ENCODE assay signal across 8 mouse cellular contexts in the genomic region with DNA sequence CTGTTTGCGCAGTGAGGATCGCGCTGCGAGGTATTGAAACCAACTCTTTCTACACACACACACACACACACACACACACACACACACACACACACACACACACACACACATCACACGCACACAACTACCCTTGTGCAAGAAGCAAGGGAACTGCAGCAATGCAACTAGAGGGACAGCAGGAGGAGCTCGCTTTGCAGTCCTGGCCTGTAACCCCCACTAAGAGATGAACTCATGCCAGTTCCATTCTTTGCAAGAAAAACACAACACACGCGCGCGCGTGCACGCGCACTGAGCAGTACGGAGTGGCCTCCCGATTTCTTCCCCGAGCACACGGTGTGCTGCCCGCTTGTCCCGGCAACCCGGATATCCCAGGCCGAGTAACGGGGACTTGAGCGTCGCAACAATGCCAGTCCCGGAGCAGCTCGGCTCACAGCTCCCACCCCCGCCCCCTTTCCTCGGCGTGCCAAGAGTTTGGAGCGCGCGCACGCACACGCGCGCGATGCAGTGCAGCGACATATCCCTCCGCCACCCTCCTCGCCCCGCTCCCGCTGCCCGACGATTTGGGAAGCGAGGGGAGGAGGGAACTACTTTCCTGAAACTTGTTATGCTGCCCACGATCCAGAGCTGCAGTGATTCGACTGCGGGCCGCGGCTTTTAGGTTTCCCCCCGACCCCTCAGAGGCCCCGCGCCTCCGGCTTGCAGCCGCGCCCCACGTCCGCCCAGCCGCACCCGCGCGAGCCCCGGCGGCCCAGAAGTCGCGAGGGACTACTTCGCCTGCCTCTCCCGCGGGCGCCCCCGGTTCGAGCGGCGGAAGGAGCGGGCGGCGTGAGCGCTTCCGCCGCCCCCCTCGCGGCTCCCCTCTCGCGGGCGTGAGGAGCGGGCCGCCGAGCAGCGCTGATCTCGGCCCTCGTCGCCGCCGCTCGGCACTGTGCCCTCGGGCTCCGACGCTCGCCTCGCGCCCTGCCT. TPM values are rescaled to one million over a fixed set of nuclear protein-coding genes. Genes with fewer than 3 reads are reported as not detected.
A peak's percentile ranks its signal among the peaks of the same experiment; 100 is the strongest.
DNase-seq lines count a peak whose midpoint lies in the region; ATAC-seq and TF ChIP-seq lines count a peak whose summit lies in the region.

No protein-coding gene starts in this region.

- H3K4me2 ChIP-seq in kidney, embryonic 14.5 days (replicated peaks; ENCODE audit: low read depth, low read length), result peak overlapping the region; percentile 76
- peak overlapping the region; percentile 67 for H3K4me2 ChIP-seq in limb, embryonic 15.5 days

- peak overlapping the region; percentile 71 for H3K4me3 ChIP-seq in bone marrow macrophage, adult 2 months (ENCODE audit: insufficient read depth, low read length)
- H3K4me3 ChIP-seq in embryonic fibroblast, embryonic 13.5 days (ENCODE audit: insufficient read depth, low read length), result peak overlapping the region; percentile 55
- H3K4me3 ChIP-seq in kidney, embryonic 14.5 days (ENCODE audit: low read length), result peak overlapping the region; percentile 98
- H3K4me3 ChIP-seq in limb, embryonic 15.5 days, result peak overlapping the region; percentile 98

- peak; percentile 89 for ATAC-seq in kidney, embryonic 14.5 days (ENCODE audit: low FRiP score, low TSS enrichment)
- ATAC-seq in limb, embryonic 15.5 days (ENCODE audit: insufficient number of reproducible peaks, low FRiP score, low TSS enrichment, low read depth), result peak; percentile 77

- no peaks in the 10 kb centered on the region for H3K9me3 ChIP-seq in kidney, embryonic 14.5 days (ENCODE audit: control insufficient read depth, low read length)
- H3K9me3 ChIP-seq in limb, embryonic 15.5 days, result no peaks in the 10 kb centered on the region

- TF ChIP-seq CTCF in bone marrow macrophage, adult 2 months (IDR thresholded peaks at IDR 0.05; ENCODE audit: low read depth, low read length), result no peak
- peak; percentile 72; the same call in 1 of the 2 replicates for TF ChIP-seq CTCF in embryonic fibroblast, embryonic 13.5 days (IDR thresholded peaks at IDR 0.05; ENCODE audit: borderline replicate concordance, insufficient read depth, low read length)

- TF ChIP-seq POLR2A in bone marrow macrophage, adult 2 months (IDR thresholded peaks at IDR 0.05; ENCODE audit: borderline replicate concordance, low read depth, low read length), result no peak
- TF ChIP-seq POLR2A in embryonic fibroblast, embryonic 13.5 days (IDR thresholded peaks at IDR 0.05; ENCODE audit: low read depth, low read length), result peak; percentile 66

- under 1% methylated on average over 92 of the region's 101 CpGs for WGBS in kidney, embryonic 14.5 days
- under 1% methylated on average over 87 of the region's 101 CpGs for WGBS in limb, embryonic 15.5 days

- peaks cover 9% of the 10 kb centered on the region for H3K4me1 ChIP-seq in bone marrow macrophage, adult 2 months (ENCODE audit: control insufficient read depth, insufficient read depth, low read length)
- H3K4me1 ChIP-seq in embryonic fibroblast, embryonic 13.5 days (ENCODE audit: control insufficient read depth, insufficient read depth, low read length), result peaks cover 2% of the 10 kb centered on the region; the same call in 1 of the 2 replicates
- peaks cover 20% of the 10 kb centered on the region for H3K4me1 ChIP-seq in kidney, embryonic 14.5 days (ENCODE audit: control insufficient read depth, insufficient read depth, low read length)
- H3K4me1 ChIP-seq in limb, embryonic 15.5 days, result peaks cover 15% of the 10 kb centered on the region

- peak; percentile 97 for DNase-seq in A20 (ENCODE audit: low read depth, low spot score)
- DNase-seq in heart, adult 9 months (ENCODE audit: low spot score in 2 of 2), result peak; percentile 89
- peak; percentile 63 to 75 for DNase-seq in monocyte, adult 2 months (ENCODE audit: low read depth in 1 of 2, low spot score in 2 of 2)
- peak; percentile 76 to 81 for DNase-seq in spleen, postnatal 36 days (ENCODE audit: low spot score in 2 of 2)

- H3K27me3 ChIP-seq in kidney, embryonic 14.5 days (ENCODE audit: control insufficient read depth, insufficient read depth, low read length), result no peaks in the 10 kb centered on the region
- no peaks in the 10 kb centered on the region for H3K27me3 ChIP-seq in limb, embryonic 15.5 days

- no peaks in the 10 kb centered on the region for H3K36me3 ChIP-seq in kidney, embryonic 14.5 days (ENCODE audit: control insufficient read depth, insufficient read depth, low read length)
- no peaks in the 10 kb centered on the region for H3K36me3 ChIP-seq in limb, embryonic 15.5 days

- H3K27ac ChIP-seq in bone marrow macrophage, adult 2 months (ENCODE audit: insufficient read depth, low read depth, low read length), result peak overlapping the region; percentile 95
- peak overlapping the region; percentile 76 for H3K27ac ChIP-seq in embryonic fibroblast, embryonic 13.5 days (ENCODE audit: insufficient read depth, low read length)
- H3K27ac ChIP-seq in kidney, embryonic 14.5 days (ENCODE audit: low read depth, low read length), result peak overlapping the region; percentile 99
- H3K27ac ChIP-seq in limb, embryonic 15.5 days, result peak overlapping the region; percentile 100

- peak overlapping the region; percentile 100 for H3K9ac ChIP-seq in kidney, embryonic 14.5 days (ENCODE audit: low read depth, low read length)
- H3K9ac ChIP-seq in limb, embryonic 15.5 days, result peak overlapping the region; percentile 99

RNA-seq across cellular contexts. Expression of a gene that starts 0.6 kb away (rescaled TPM):
- polyA plus RNA-seq in bone marrow macrophage, adult 2 months (2012; ENCODE audit: insufficient read depth, insufficient read length, missing spikeins), result 53.4 and 59.1 TPM in 2 replicates
- polyA plus RNA-seq in embryonic fibroblast, embryonic 13.5 days (2011; ENCODE audit: insufficient read length, low read depth, missing spikeins), result 48.3 and 49.7 TPM in 2 replicates
- polyA plus RNA-seq in kidney, embryonic 14.5 days (2014; fragmentation: Nextera tagmentation; extraction: Ambion mirVana), result 20.2 and 23.0 TPM in 2 replicates
- 12.4 and 16.5 TPM in 2 replicates for polyA plus RNA-seq in limb, embryonic 15.5 days (2015; fragmentation: Nextera tagmentation; extraction: Ambion mirVana)

Comparison
In these comparisons a context has a peak if more than half of its experiments do, and no peak if none do; other contexts are left out.
1. Peak in every context shown above with its lines: DNase-seq, ATAC-seq, H3K4me3 ChIP-seq and H3K27ac ChIP-seq.